Mouse (Mus musculus): ENCODE results near the gene Zdhhc19.

- TF ChIP-seq GATA1 (IDR thresholded peaks at IDR 0.05; ENCODE audit: low read depth, low read length) (no peak), POLR2A (IDR thresholded peaks at IDR 0.05; ENCODE audit: control insufficient read depth in 1 of 2, insufficient read depth in 1 of 2, low read depth in 1 of 2, low read length in 2 of 2, poor library complexity in 1 of 2) (no peak), MAX (IDR thresholded peaks at IDR 0.05; ENCODE audit: low read length) (no peak), POLR2AphosphoS5 (IDR thresholded peaks at IDR 0.05; ENCODE audit: borderline replicate concordance, low read depth, low read length) (no peak), KAT2A (conservative IDR thresholded peaks at IDR 0.05; ENCODE audit: low read depth, low read length) (no peak), HCFC1 (IDR thresholded peaks at IDR 0.05; ENCODE audit: low read depth, low read length) (no peak), TBP (IDR thresholded peaks at IDR 0.05; ENCODE audit: low read depth, low read length) (no peak), EP300 (IDR thresholded peaks at IDR 0.05; ENCODE audit: low read depth in 1 of 2, low read length in 2 of 2) (no peak), JUND (IDR thresholded peaks at IDR 0.05; ENCODE audit: low read depth, low read length) (no peak), MEF2A (IDR thresholded peaks at IDR 0.05; ENCODE audit: extremely low read depth, insufficient replicate concordance, low read depth, low read length, poor library complexity, severe bottlenecking) (no peak), CTCF (IDR thresholded peaks at IDR 0.05 in 2 of 3, conservative IDR thresholded peaks at IDR 0.05 in 1 of 3; ENCODE audit: control insufficient read depth in 1 of 3, insufficient read depth in 1 of 3, low read depth in 2 of 3, low read length in 3 of 3, poor library complexity in 1 of 3, severe bottlenecking in 1 of 3) (no peak), ZNF384 (IDR thresholded peaks at IDR 0.05; ENCODE audit: low read depth, low read length) (no peak)
These were observed 42.0 kb downstream of the Zdhhc19 start for GRCm38 (mm10) chr16:32537867-32538660.

Measured in MEL (cell line).